Mouse (Mus musculus) bone marrow, adult 2 months (tissue): ENCODE results near the gene Slc1a5.
A peak's percentile ranks its signal among the peaks of the same experiment; 100 is the strongest.

ENCODE experiments used
- CTCF ChIP-seq: fragments of 200-500 bp; IDR thresholded peaks from 2 replicates; pipeline ENCODE4 v1.5.1; 2011; ENCODE audit warnings: low read length, control low read depth; ENCODE audit not compliant: control insufficient read depth, insufficient read depth
- POLR2A ChIP-seq: fragments of 200-500 bp; IDR thresholded peaks from 2 replicates; pipeline ENCODE4 v1.6.1; 2011; ENCODE audit warnings: low read depth, mild to moderate bottlenecking, control low read depth, low read length, borderline replicate concordance; ENCODE audit not compliant: control insufficient read depth

- peak; percentile 32; the same call in 1 of the 2 replicates for TF ChIP-seq POLR2A
- no peak; the same call in 1 of the 2 replicates for TF ChIP-seq CTCF
These were observed 845 bp downstream of the Slc1a5 start for GRCm38 (mm10) chr7:16781816-16782554.
